Mouse (Mus musculus) mouse embryonic stem cell (cell line): ENCODE data around the gene Slc41a3.

Experiments
- in situ Hi-C, 2 experiments: fragments of 300-500 bp; cut with MboI; formaldehyde crosslinking; loops; 1 replicate in 1 of 2; 3 replicates in 1 of 2; pipeline ENCODE4 v1.14.3; 2019 to 2020; ENCODE audit warnings: low sequenced_read_pairs in 2 of 2, low pct_unique_long_range_greater_than_20kb in 1 of 2, mixed read lengths in 1 of 2; ENCODE audit not compliant: unreplicated experiment in 1 of 2

Slc41a3 gene

DNA sequence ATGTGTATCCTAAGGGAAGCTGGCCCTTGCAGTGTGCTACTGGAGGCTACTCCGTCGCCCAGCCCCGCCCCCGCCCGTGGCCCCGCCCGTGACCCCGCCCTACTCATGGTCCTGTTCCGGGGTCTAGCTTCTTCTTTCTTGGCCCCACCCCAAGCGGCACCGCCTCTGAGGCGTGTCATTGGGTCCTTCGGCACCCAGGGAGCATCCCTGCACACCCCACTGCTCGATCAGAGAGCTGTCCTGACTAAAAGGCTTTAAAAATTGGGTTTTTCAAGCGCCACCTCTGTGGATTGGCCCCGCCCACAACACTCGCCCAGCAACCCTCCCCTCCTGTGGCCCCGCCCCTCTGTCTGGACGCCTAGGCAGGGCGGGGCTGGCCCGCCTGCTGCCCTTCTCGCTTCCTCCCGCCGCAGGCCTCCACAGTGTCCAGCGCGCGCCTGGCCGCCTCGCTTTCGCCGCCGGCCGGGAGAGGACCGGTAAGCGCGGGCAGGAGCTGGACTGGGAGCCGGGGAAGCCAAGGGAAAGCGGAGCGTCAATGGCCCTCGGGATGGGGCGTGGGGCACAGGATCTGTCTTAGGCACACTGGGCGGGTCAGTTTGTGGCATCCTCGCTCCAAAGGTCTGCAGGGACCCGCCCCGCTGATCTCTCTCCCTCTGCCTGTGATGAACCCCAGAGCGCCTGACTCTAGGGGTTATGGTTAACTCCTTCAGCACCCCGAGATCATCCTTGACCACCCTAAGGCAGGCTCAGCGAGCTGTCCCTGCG lies at the start of gene Slc41a3:
TSS of gene Slc41a3 (plus strand) at position 193 of the 765 bp plus-strand sequence.
- in situ Hi-C loops: no loop called here

DNA sequence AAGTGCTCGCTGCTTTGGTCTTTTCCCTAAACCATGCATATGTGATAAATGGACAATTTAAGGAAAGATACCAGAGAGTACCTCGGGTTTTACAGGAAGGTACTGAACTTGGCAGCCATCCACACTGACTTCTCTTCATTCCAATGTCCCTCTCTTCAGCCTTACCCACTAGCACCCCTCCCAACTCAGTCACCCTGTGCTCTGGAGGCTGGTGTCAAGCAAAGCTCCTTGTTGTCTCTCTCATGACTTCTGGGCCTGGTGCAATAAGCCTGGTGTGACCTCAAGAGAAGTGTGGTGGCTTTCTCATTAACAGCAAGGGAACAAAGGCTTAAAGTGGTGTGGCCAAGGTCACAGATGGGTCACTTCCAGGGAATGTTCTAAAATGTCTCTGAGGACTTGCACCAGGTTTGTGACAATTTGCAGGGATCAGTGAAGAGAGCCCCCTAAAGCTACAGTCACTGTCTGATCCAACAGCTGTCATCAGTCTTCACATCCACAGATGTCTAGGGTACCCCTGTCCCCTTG lies 47.9 kb upstream of the Slc41a3 start:
- in situ Hi-C loops: no loop called here

DNA sequence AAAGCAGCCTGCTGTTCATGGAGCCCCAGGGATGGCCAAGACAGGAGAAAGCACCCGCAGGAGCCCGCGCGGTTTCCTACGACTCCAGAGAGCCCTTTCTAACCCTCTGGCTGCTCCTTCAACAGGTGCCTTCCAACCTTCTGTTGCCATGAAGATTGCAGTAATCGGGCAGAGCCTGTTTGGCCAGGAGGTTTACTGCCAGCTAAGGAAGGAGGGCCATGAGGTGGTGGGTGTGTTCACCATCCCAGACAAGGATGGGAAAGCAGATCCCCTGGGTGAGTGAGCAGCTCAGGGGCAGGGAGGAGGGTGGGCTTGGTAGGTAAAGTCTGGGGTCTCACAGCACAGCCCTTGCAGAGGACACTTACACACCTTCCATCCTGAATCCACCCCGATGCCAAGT lies 47.4 kb upstream of the Slc41a3 start:
- in situ Hi-C loops: no loop called here

DNA sequence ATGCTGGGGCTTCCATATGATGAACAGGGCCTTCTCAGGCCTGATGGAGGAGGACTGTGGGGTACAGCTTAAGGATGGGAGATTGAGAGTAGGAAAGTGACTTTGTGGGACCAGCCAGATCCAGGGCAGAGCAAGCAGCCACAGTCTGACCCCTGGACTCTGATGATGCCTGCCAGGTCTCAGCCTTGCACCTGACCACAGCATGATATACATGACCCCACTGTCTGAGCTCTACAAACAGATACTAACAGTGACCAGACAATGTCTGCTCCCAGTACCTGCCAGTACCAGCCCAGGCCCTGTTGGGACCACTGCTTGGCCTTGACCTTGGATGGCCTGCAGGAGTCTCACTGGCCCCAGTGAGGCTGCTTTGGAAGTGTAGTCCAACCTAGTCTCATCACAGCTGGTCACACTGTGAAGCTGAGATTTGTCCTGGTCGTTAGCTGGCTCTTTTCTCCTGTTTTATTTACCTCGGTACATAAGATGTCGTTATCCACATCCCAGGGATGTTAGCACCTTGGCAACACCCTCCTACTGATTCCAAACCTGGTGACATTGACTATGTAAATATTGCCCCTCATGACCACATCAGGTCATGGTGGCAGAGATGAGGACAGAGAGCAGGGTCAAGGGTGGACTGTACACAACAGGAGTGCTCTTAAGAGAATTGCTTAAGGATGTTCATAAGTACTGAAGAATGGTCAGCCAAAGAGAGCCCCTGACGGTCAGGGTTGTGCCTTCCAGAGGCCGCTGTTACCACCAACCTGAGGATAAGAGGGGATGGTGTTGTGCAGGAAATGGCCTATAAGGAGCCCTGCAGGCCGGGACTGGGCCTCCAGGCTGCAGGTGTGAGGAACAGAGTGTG lies 46.5 kb upstream of the Slc41a3 start:
- in situ Hi-C loops: no loop called here

DNA sequence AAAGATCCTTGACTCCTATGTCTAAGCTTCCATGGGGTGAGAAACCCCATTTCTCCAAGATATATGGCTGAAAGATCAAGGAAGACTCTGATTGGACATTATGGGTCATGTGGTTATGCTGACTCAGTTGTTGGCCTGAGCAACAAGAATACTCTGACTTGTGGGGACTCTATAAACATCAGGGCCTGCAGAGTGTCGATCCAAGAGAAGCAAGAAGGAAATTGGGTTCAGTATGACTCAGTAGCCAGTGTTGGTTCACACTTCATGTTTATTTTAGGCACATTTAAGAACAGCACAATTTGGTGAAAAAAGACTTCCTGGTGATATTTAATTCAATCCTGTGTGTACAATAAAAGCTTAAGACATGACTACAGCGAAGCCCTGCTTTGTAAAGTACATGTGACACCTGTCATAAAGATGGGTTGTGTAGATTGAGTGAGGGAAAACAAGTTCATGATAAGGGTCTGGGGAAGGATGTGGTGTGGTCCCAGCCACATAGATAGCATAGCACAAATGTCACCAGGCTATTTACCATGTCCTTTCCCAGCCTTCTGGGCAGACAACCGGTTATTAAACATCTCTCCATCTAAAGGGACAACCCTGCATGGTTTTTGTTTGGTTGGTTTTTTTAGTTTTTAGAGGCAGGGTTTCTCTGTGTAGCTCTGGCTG lies 44.0 kb upstream of the Slc41a3 start:
- in situ Hi-C loops: no loop called here

DNA sequence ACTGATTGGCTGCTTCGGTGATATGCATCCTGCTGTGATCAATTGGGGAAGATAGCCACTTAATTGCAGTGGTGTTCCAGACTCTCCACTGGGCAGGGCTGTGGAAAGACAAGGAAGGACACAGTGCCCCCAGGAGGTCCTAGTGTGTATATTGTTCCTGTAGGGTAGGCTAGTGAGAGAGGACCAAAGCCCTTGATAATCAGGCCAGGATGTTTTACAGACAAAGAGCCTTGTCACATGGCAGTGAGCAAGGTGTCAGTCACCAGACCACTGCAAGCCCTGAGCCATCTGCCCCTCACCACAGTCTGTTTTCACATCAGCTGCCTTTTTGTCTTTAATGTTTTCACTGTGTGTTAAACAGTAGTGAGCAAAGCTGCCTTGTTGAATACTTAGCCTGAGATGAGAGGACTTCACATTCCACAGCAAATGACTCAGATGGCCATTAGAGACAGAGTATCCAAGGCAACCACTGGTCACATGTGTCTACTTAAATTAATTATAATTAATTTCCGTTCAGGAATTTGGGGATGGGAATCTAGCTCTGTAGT lies 43.2 kb upstream of the Slc41a3 start:
- in situ Hi-C loops: no loop called here

DNA sequence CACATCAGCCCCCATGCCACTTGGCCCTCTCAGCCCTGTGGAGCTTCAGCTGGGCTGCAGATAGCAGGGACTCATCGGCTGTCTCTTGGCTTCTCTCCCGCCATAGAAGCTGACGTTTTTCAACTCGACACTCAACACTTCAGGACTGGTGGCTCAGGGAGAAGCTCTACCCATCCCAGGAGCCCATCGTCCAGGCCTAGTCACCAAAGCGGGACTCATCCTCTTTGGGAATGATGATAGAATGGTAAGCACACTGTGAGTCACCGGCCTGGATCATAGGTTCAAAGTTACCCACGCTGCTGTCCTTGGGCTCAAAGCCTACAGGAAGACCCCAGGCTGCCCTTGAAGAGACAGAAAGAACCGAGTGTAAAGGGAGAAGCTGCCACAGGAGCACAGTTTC lies 40.3 kb upstream of the Slc41a3 start:
- in situ Hi-C loops: no loop called here

DNA sequence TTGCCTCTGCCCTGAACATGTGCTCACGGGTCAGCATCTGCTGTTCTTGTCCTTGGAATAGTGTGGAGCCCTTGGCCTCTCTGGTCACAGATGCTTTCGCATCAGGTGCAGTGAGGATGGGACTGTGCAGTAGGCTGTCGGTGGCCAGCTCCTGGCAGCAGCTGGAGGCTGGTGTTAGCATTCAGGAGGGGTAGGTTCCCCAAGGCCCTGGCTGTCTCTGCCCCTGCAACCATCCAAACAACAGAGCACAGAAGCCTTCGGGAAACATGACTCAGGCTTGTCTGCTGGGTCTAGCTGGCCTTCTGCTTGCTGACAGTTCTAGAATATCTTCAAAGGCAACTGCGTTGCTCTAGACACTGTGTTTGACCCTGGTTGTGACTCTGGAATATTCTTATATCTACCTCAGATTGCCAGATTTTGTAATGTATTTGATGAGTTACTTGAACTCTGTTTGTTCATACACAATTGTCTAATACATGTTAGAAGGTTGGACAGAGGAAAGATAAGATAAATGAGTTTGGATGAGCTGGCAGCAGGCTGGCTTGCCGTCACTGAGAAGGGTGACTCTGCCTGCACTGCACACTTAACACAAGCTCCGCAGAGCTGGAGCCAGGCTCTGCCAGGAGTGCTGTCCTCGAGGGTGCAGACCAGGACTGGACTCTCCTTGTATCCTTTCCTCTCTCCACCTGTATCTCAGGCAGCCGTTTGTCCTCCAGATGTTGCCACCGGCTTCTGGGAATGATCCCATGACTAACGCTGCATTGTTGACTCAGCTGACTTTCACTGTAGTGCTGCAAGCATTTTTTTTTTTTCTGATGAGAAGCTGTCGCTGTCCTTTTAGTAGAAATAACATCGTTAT lies 38.9 kb upstream of the Slc41a3 start:
- in situ Hi-C loops: no loop called here

DNA sequence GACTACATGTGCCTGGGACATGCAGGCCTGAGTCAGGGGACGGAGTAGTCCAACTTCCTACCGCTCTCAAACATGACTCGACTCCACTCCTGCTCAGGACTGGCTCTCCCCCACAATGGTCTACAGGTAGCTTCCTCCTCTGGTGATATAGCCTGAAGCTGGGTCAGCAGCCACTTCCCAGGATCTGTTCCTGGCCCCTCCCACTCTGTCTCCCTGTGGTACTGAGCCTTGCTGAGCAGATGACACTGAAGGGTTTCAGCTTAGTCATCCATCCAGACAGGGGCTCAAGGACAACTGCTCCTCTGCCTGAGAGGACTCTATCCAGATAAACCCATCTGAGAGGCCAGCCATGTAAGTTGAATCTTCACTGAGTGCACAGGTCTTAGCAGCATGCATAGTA lies 37.0 kb upstream of the Slc41a3 start:
- in situ Hi-C loops: no loop called here

DNA sequence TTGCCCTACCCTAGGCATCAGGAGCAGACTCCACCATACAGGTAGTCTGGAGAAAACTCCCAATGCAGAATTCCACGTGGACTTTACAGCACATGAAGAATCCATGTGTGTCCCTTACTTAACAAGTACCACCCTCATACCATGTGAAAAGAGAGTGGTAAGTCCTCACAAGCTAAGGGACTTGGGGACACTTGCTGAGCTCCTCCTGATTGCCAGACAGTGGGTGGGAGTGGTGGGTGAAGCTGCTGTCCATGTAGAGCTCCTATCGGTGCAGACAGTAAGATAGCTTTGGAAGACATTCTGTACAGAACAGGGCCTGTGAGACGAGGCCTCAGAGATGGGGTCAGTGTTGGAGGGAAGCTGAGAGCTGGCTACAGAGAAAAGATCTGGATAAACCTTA lies 36.6 kb upstream of the Slc41a3 start:
- in situ Hi-C loops: no loop called here

DNA sequence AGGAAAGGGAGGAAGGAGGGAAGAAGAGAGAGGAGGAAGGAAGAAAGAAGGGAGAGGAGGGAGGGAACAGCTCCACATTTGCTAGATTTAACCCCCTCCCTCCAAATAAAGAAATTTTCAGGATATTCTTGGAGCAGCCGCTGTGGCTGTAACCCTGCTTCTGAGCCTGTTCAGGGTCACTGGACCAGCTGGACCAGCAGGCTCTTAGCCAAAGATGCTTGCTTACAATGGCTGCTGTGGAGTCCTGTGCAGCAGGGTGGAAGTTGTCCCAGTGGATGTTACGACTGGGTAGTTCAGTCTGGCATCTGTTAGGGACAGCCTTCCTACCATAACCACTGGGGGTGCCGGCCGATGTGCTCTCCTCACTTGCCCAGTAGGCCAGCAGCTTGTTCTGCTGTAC lies 35.8 kb upstream of the Slc41a3 start:
- in situ Hi-C loops: no loop called here

DNA sequence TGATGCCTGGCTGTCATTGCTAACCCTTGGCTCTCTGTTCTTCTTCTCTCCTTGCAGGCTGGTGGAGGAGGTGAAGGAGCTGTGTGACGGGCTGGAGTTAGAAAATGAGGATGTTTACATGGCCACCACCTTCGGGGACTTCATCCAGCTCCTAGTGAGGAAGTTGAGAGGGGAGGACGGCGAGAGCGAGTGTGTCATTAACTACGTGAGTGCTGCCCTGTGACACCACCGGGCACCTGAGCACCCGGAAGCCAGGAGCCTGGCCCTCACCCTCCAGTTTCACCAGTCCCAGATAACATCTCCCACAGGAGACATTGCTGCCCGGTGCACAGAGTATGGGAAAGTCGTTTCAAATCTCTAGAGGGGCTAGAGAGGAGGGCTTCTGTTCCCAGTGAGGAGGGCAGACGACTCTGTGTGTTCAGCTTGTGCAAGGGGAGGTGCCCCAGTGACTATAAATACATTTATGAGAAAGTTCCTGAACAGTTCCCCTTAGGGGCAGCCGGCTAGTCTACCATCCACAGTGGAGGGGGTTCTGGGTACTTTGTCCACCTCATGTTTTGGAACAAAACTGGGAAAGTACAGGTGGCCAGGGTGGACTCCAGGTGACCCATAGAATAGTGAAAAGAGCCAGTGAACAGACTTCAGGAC lies 34.7 kb upstream of the Slc41a3 start:
- in situ Hi-C loops: no loop called here

DNA sequence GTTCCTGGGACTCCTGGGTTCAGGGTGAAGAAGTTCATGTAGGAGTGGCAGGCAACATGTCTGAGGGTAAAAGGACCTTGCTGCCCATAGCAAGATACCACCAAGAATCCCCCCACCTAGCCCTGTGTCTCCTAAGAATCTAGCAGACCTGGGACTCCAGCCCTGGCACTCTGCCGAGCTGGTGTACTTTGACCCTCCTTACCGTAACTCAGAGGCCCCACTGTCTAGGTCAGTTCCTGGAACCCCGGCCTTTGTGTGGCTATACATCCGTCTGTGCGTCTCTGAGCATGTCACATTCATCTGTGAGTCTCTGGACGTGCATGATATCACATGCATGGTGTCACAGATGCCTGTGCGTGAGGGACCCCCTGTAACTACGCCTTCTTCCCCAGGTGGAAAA lies 34.1 kb upstream of the Slc41a3 start:
- in situ Hi-C loops: no loop called here

DNA sequence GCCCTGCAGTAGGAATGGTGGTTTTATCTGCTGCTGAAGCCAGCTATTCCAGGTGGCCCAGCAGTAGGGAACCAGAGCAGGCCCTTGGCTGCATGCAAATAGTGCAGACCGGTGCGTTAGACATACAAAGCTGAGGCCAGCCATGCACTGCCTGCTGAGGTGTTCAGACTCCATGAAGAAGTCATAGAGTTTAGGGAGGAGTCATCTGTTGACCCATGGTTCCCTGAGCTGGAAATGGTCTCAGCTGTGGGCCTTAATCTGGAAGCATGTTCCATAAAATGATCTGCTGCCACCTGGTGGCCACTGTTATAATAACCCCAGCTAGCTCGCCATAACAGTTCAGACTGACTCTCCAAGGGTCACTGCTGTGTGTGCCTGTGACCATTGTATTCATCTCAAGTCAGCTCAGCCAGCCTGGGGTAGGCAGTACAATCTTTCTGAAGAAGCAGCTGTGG lies 29.2 kb upstream of the Slc41a3 start:
- in situ Hi-C loops: no loop called here

DNA sequence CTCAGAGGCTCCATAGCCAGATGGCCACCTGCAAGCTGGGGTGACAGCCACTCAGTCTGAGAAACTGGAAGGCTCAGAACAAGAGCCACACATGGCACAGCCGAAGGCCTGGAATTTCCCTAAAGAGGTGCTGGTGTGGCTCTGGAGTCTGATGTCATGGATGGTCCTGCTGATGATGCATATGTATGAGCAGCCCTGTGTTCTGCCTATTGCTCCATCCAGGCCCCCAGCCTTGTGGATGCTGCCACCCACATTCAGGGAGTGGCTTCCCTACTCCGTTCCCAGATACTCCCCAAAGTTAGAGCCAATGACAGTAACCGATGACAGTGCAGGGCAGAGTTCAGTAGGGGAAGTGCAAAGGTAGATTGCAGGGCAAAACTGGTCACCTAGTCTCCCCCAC lies 26.4 kb upstream of the Slc41a3 start:
- in situ Hi-C loops: no loop called here

DNA sequence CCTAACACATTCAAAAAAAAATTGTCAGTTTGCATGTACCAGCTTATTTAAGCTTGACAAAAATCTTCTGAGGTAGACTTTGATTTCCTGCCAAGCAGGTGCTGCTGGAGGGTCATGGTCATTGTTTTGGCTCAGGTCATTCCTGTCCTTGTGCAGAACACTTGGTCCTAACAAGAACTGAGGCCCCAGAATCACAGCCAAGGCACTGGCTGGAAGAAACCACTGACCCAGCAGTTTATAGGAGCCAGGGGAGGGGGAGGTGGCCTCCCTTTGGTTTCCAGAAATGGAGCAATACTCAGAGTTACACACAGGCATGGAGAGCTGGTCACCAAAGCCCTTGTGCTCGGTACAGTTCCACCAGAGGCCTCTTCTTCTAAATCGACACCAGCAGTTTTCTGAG lies 22.2 kb upstream of the Slc41a3 start:
- in situ Hi-C loops: no loop called here

DNA sequence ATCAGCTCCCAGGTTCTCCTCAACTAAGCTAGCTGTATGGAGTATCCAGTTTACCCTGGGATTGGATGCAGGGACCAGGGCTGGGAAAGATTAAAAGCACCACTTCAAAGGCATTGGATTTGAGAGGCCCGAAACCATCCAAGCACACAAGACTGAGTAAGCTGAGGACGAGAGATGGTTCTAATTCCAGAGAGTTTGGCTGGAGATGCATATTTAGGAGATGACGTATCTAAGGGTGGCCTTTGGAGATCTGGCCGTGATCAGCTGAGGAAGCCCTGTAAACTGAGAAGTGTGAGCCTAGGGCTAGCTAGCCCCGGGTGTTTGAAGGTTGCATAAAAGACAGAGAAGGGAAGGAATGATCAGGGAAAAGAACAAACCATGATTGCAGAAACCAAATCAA lies 16.4 kb upstream of the Slc41a3 start:
- in situ Hi-C loops: no loop called here

DNA sequence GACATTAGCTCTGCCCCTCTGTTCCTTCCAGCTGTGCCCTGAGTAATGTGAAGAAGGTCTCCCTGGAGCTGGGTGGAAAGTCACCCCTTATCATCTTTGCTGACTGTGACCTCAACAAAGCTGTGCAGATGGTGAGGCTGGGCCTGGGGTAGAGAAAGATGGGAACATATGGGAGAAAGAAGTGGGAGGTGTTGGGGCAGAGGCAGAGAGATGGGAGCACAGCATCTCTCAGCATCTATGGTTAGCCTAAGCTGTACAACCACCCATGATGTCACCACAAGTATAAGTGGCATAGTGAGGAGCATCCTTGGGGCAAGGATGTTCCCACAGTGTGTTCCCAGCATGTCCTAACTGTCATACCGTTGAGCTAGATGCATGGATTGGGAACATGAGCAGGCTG lies 13.8 kb upstream of the Slc41a3 start:
- in situ Hi-C loops: no loop called here
